Mouse (Mus musculus): ENCODE measurements around the gene Gm20503.

Gm20503 gene

GRCm38 (mm10) chr4:59002948-59003805 lies at the start of gene Gm20503:
Gene Gm20503, plus strand, starts transcription at chr4:59003210.
- peaks cover 39% of the 10 kb centered on the region for H3K4me1 ChIP-seq (replicated peaks; ENCODE audit: low read depth, low read length)
- no peaks in the 10 kb centered on the region for H3K27me3 ChIP-seq (ENCODE audit: insufficient read depth, low read length)
- H3K9me3 ChIP-seq (ENCODE audit: low read length) = peaks cover 4% of the 10 kb centered on the region; the same call in 1 of the 2 replicates
- no peak for TF ChIP-seq POU5F1 (IDR thresholded peaks at IDR 0.05; ENCODE audit: borderline replicate concordance, low read length)
- TF ChIP-seq CTCF (conservative IDR thresholded peaks at IDR 0.05; ENCODE audit: low read length) = no peak
- no peak for TF ChIP-seq NANOG (IDR thresholded peaks at IDR 0.05; ENCODE audit: borderline replicate concordance, low read length)
- no peaks in the 10 kb centered on the region for H3K36me3 ChIP-seq (ENCODE audit: insufficient read depth, low read length)
- H3K4me3 ChIP-seq (replicated peaks; ENCODE audit: low read length) = peak within 1 kb of the TSS; percentile 94

GRCm38 (mm10) chr4:58961719-58962118 lies 41.3 kb upstream of the Gm20503 start:
- H3K4me3 ChIP-seq (replicated peaks; ENCODE audit: low read length) = no peak overlapping the region
- TF ChIP-seq NANOG (IDR thresholded peaks at IDR 0.05; ENCODE audit: borderline replicate concordance, low read length) (no peak), POU5F1 (IDR thresholded peaks at IDR 0.05; ENCODE audit: borderline replicate concordance, low read length) (no peak), CTCF (conservative IDR thresholded peaks at IDR 0.05; ENCODE audit: low read length) (no peak)
- H3K4me1 ChIP-seq (replicated peaks; ENCODE audit: low read depth, low read length) = 0 out of 2 replicates have a peak, but pooled peaks cover 6% of the 10 kb centered on the region
- H3K27me3 ChIP-seq (ENCODE audit: insufficient read depth, low read length) = peaks cover 13% of the 10 kb centered on the region
- no peaks in the 10 kb centered on the region for H3K36me3 ChIP-seq (ENCODE audit: insufficient read depth, low read length)
- H3K9me3 ChIP-seq (ENCODE audit: low read length) = no peaks in the 10 kb centered on the region

- H3K9me3 ChIP-seq (ENCODE audit: low read length) = no peaks in the 10 kb centered on the region
- H3K27me3 ChIP-seq (ENCODE audit: insufficient read depth, low read length) = no peaks in the 10 kb centered on the region
- H3K36me3 ChIP-seq (ENCODE audit: insufficient read depth, low read length) = no peaks in the 10 kb centered on the region
- no peaks in the 10 kb centered on the region for H3K4me1 ChIP-seq (replicated peaks; ENCODE audit: low read depth, low read length)
- TF ChIP-seq POU5F1 (IDR thresholded peaks at IDR 0.05; ENCODE audit: borderline replicate concordance, low read length) (no peak), NANOG (IDR thresholded peaks at IDR 0.05; ENCODE audit: borderline replicate concordance, low read length) (no peak), CTCF (conservative IDR thresholded peaks at IDR 0.05; ENCODE audit: low read length) (no peak)
- no peak overlapping the region for H3K4me3 ChIP-seq (replicated peaks; ENCODE audit: low read length)
Observed at GRCm38 (mm10) chr4:58963271-58963670, 39.7 kb upstream of the Gm20503 start.

- no peaks in the 10 kb centered on the region for H3K4me1 ChIP-seq (replicated peaks; ENCODE audit: low read depth, low read length)
- H3K4me3 ChIP-seq (replicated peaks; ENCODE audit: low read length) = no peak overlapping the region
- H3K27me3 ChIP-seq (ENCODE audit: insufficient read depth, low read length) = no peaks in the 10 kb centered on the region
- no peaks in the 10 kb centered on the region for H3K36me3 ChIP-seq (ENCODE audit: insufficient read depth, low read length)
- TF ChIP-seq CTCF (conservative IDR thresholded peaks at IDR 0.05; ENCODE audit: low read length) (no peak), NANOG (IDR thresholded peaks at IDR 0.05; ENCODE audit: borderline replicate concordance, low read length) (no peak), POU5F1 (IDR thresholded peaks at IDR 0.05; ENCODE audit: borderline replicate concordance, low read length) (no peak)
- no peaks in the 10 kb centered on the region for H3K9me3 ChIP-seq (ENCODE audit: low read length)
Observed at GRCm38 (mm10) chr4:58965136-58965535, 37.9 kb upstream of the Gm20503 start.

- Histone ChIP-seq H3K4me1 (replicated peaks; ENCODE audit: low read depth, low read length) (no peaks in the 10 kb centered on the region), H3K36me3 (ENCODE audit: insufficient read depth, low read length) (no peaks in the 10 kb centered on the region), H3K27me3 (ENCODE audit: insufficient read depth, low read length) (no peaks in the 10 kb centered on the region), H3K9me3 (ENCODE audit: low read length) (no peaks in the 10 kb centered on the region), H3K4me3 (replicated peaks; ENCODE audit: low read length) (no peak overlapping the region)
- TF ChIP-seq CTCF (conservative IDR thresholded peaks at IDR 0.05; ENCODE audit: low read length) = no peak
- TF ChIP-seq POU5F1 (IDR thresholded peaks at IDR 0.05; ENCODE audit: borderline replicate concordance, low read length) = no peak
- TF ChIP-seq NANOG (IDR thresholded peaks at IDR 0.05; ENCODE audit: borderline replicate concordance, low read length) = no peak
Observed at GRCm38 (mm10) chr4:58970678-58971077, 32.3 kb upstream of the Gm20503 start.

GRCm38 (mm10) chr4:58975711-58976110 lies 27.3 kb upstream of the Gm20503 start:
- TF ChIP-seq CTCF (conservative IDR thresholded peaks at IDR 0.05; ENCODE audit: low read length) (no peak), NANOG (IDR thresholded peaks at IDR 0.05; ENCODE audit: borderline replicate concordance, low read length) (no peak), POU5F1 (IDR thresholded peaks at IDR 0.05; ENCODE audit: borderline replicate concordance, low read length) (no peak)
- H3K36me3 ChIP-seq (ENCODE audit: insufficient read depth, low read length) = no peaks in the 10 kb centered on the region
- no peaks in the 10 kb centered on the region for H3K9me3 ChIP-seq (ENCODE audit: low read length)
- H3K27me3 ChIP-seq (ENCODE audit: insufficient read depth, low read length) = no peaks in the 10 kb centered on the region
- H3K4me3 ChIP-seq (replicated peaks; ENCODE audit: low read length) = no peak overlapping the region
- H3K4me1 ChIP-seq (replicated peaks; ENCODE audit: low read depth, low read length) = no peaks in the 10 kb centered on the region

- Histone ChIP-seq H3K4me3 (replicated peaks; ENCODE audit: low read length) (no peak overlapping the region), H3K4me1 (replicated peaks; ENCODE audit: low read depth, low read length) (peaks cover 19% of the 10 kb centered on the region), H3K27me3 (ENCODE audit: insufficient read depth, low read length) (peaks cover 6% of the 10 kb centered on the region; the same call in 1 of the 2 replicates), H3K9me3 (ENCODE audit: low read length) (no peaks in the 10 kb centered on the region; the same call in 1 of the 2 replicates), H3K36me3 (ENCODE audit: insufficient read depth, low read length) (peaks cover 4% of the 10 kb centered on the region; the same call in 1 of the 2 replicates)
- no peak for TF ChIP-seq POU5F1 (IDR thresholded peaks at IDR 0.05; ENCODE audit: borderline replicate concordance, low read length)
- TF ChIP-seq CTCF (conservative IDR thresholded peaks at IDR 0.05; ENCODE audit: low read length) = no peak
- no peak for TF ChIP-seq NANOG (IDR thresholded peaks at IDR 0.05; ENCODE audit: borderline replicate concordance, low read length)
Observed at GRCm38 (mm10) chr4:58981421-58981820, 21.6 kb upstream of the Gm20503 start.

GRCm38 (mm10) chr4:58982806-58983205 lies 20.2 kb upstream of the Gm20503 start:
- H3K9me3 ChIP-seq (ENCODE audit: low read length) = no peaks in the 10 kb centered on the region; the same call in 1 of the 2 replicates
- peaks cover 33% of the 10 kb centered on the region for H3K4me1 ChIP-seq (replicated peaks; ENCODE audit: low read depth, low read length)
- peaks cover 6% of the 10 kb centered on the region; the same call in 1 of the 2 replicates for H3K27me3 ChIP-seq (ENCODE audit: insufficient read depth, low read length)
- peaks cover 4% of the 10 kb centered on the region; the same call in 1 of the 2 replicates for H3K36me3 ChIP-seq (ENCODE audit: insufficient read depth, low read length)
- no peak overlapping the region for H3K4me3 ChIP-seq (replicated peaks; ENCODE audit: low read length)
- TF ChIP-seq POU5F1 (IDR thresholded peaks at IDR 0.05; ENCODE audit: borderline replicate concordance, low read length) = no peak
- TF ChIP-seq NANOG (IDR thresholded peaks at IDR 0.05; ENCODE audit: borderline replicate concordance, low read length) = no peak
- no peak for TF ChIP-seq CTCF (conservative IDR thresholded peaks at IDR 0.05; ENCODE audit: low read length)

Data from E14TG2a.4 (cell line).